Mouse (Mus musculus) hindbrain, embryonic 14.5 days (tissue): ENCODE results near the gene Ifit1. TPM values are rescaled to one million over a fixed set of nuclear protein-coding genes. Genes with fewer than 3 reads are reported as not detected.
"Not testable (repeated sequence)": the region's sequence is repeated elsewhere in the genome, so short reads cannot be mapped to it uniquely, and the experiment has no call there.

ENCODE experiments used
- ATAC-seq: fragments of 200-750 bp; cut with Nextera tagmentation; 2 replicates; pipeline ENCODE4 v1.8.0; 2017; ENCODE audit warnings: moderate number of reproducible peaks, mild to moderate bottlenecking, moderate TSS enrichment, moderate library complexity; ENCODE audit not compliant: low FRiP score
- DNase-seq: peaks from one replicate; pipeline ENCODE4 v3.0.0-alpha.2; 2015; ENCODE audit warnings: low spot score
- H3K27ac ChIP-seq: fragments of 300-500 bp; sonication (generic); 2 replicates; pipeline ENCODE4 v1.5.1; 2014; ENCODE audit warnings: mild to moderate bottlenecking, moderate library complexity
- H3K27me3 ChIP-seq: fragments of 300-500 bp; sonication (generic); 2 replicates; pipeline ENCODE4 v1.6.1; 2014; ENCODE audit warnings: mild to moderate bottlenecking, low read length, mixed read lengths; ENCODE audit not compliant: control insufficient read depth, insufficient read depth
- H3K36me3 ChIP-seq: fragments of 300-500 bp; sonication (generic); replicated peaks from 2 replicates; pipeline ENCODE4 v1.6.1; 2014; ENCODE audit not compliant: control insufficient read depth, insufficient read depth
- H3K4me1 ChIP-seq: fragments of 300-500 bp; sonication (generic); replicated peaks from 2 replicates; pipeline ENCODE4 v1.6.1; 2014; ENCODE audit warnings: antibody characterized with exemption, low read length, mixed read lengths; ENCODE audit not compliant: control insufficient read depth, insufficient read depth
- H3K4me2 ChIP-seq: fragments of 300-500 bp; sonication (generic); replicated peaks from 2 replicates; pipeline ENCODE4 v1.6.1; 2014; ENCODE audit warnings: mild to moderate bottlenecking, moderate library complexity
- H3K4me3 ChIP-seq: fragments of 300-500 bp; sonication (generic); replicated peaks from 2 replicates; pipeline ENCODE4 v1.5.1; 2014; ENCODE audit warnings: mild to moderate bottlenecking, low read length
- H3K9ac ChIP-seq: fragments of 300-500 bp; sonication (generic); 2 replicates; pipeline ENCODE4 v1.6.1; 2014
- H3K9me3 ChIP-seq: fragments of 300-500 bp; sonication (generic); 2 replicates; pipeline ENCODE4 v1.6.1; 2016; ENCODE audit warnings: low read length; ENCODE audit not compliant: control insufficient read depth
- WGBS: fragments of 180-500 bp; shearing (Covaris S2); extraction: QIAGEN DNeasy Blood & Tissue Kit; methylation state at CpG from one replicate; pipeline ENCODE4 v1.1.7; 2014; 5-methylcytosine and 5-hydroxymethylcytosine counted together
- polyA plus RNA-seq: library from polyadenylated mRNA; unstranded; fragments of >200 nt; fragmentation: Nextera tagmentation; extraction: Ambion mirVana; gene quantifications from 2 replicates; pipeline ENCODE4 v1.2.1, GENCODE M21; 2014

Ifit1 gene
- polyA plus RNA-seq, result 0.13 and 0.54 TPM in 2 replicates

- Histone ChIP-seq H3K4me2 (no peak within 1 kb of the TSS), H3K9ac (no peak within 1 kb of the TSS), H3K9me3 (no peaks in the 10 kb centered on the region), H3K4me1 (no peaks in the 10 kb centered on the region), H3K27me3 (no peaks in the 10 kb centered on the region), H3K27ac (no peak within 1 kb of the TSS), H3K4me3 (no peak within 1 kb of the TSS), H3K36me3 (no peaks in the 10 kb centered on the region)
- ATAC-seq, result no peak
- 73% methylated on average over 4 of the region's 4 CpGs for WGBS
- DNase-seq, result no peak
These were observed at the start of gene Ifit1, which contains the start of gene Ifit1bl2 for GRCm38 (mm10) chr19:34640623-34641022. Gene Ifit1 (plus strand): TSS chr19:34640871. Gene Ifit1bl2 (minus strand): TSS chr19:34640743.

GRCm38 (mm10) chr19:34593456-34593855 lies 47.2 kb upstream of the Ifit1 start:
- H3K9ac ChIP-seq, result no peak overlapping the region
- H3K4me3 ChIP-seq, result no peak overlapping the region
- no peaks in the 10 kb centered on the region for H3K36me3 ChIP-seq
- H3K27ac ChIP-seq, result no peak overlapping the region
- 94% methylated on average over 2 of the region's 2 CpGs for WGBS
- no peaks in the 10 kb centered on the region for H3K4me1 ChIP-seq
- no peaks in the 10 kb centered on the region for H3K27me3 ChIP-seq
- no peak for DNase-seq
- H3K9me3 ChIP-seq, result no peaks in the 10 kb centered on the region
- no peak overlapping the region for H3K4me2 ChIP-seq
- ATAC-seq, result no peak

- WGBS, result 79% methylated on average over 3 of the region's 3 CpGs
- not testable (repeated sequence) for H3K4me3 ChIP-seq, H3K9me3 ChIP-seq, H3K4me1 ChIP-seq, H3K27me3 ChIP-seq, DNase-seq, H3K27ac ChIP-seq, H3K36me3 ChIP-seq, H3K9ac ChIP-seq, ATAC-seq, H3K4me2 ChIP-seq
These were observed 46.1 kb upstream of the Ifit1 start for GRCm38 (mm10) chr19:34594523-34594922.

DNA sequence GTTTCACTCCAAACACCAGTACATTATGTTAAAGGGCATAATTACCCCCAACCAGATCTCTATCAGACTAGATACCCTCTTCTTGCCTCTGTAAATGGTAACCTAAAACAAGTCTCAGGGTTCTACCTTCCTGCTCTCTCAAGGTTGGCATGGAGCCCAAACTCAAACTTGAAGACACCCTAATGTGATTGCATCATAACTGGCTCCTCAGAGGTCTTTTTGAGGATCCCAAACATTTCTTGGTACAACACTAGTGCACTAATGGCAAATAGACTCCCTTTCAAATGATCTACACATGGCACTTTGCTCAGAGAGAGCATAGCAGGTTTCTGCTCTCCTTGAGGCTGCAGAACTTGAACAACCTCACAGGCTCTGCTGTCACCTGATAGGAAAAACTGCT lies 43.9 kb upstream of the Ifit1 start:
- Histone ChIP-seq H3K27ac (no peak overlapping the region), H3K36me3 (no peaks in the 10 kb centered on the region), H3K9me3 (no peaks in the 10 kb centered on the region), H3K4me1 (no peaks in the 10 kb centered on the region), H3K4me3 (no peak overlapping the region), H3K27me3 (no peaks in the 10 kb centered on the region), H3K9ac (no peak overlapping the region), H3K4me2 (no peak overlapping the region)
- no peak for ATAC-seq
- no peak for DNase-seq

- DNase-seq (peak; percentile 61), ATAC-seq (no peak)
- no peak overlapping the region for H3K27ac ChIP-seq
- H3K9ac ChIP-seq, result no peak overlapping the region
- no peak overlapping the region for H3K4me2 ChIP-seq
- no peaks in the 10 kb centered on the region for H3K4me1 ChIP-seq
- WGBS, result 85% methylated on average over 2 of the region's 2 CpGs
- no peaks in the 10 kb centered on the region for H3K9me3 ChIP-seq
- no peaks in the 10 kb centered on the region for H3K27me3 ChIP-seq
- no peak overlapping the region for H3K4me3 ChIP-seq
- no peaks in the 10 kb centered on the region for H3K36me3 ChIP-seq
These were observed 42.3 kb upstream of the Ifit1 start for GRCm38 (mm10) chr19:34598341-34598740.

- not testable (repeated sequence) for H3K27me3 ChIP-seq
These were observed 41.4 kb upstream of the Ifit1 start for GRCm38 (mm10) chr19:34599250-34599649.

GRCm38 (mm10) chr19:34601888-34602287 lies 38.8 kb upstream of the Ifit1 start, which contains the start of gene Ifit1bl1:
Gene Ifit1bl1 (minus strand): TSS chr19:34601956.
- not testable (repeated sequence) for H3K27ac ChIP-seq, DNase-seq, H3K9me3 ChIP-seq, H3K36me3 ChIP-seq, H3K4me1 ChIP-seq, H3K4me2 ChIP-seq, H3K4me3 ChIP-seq, ATAC-seq, H3K27me3 ChIP-seq, H3K9ac ChIP-seq
- WGBS, result 43% methylated on average over 1 of the region's 1 CpGs

More at GRCm38 (mm10) chr19:34599250-34599649, 41.4 kb upstream of the Ifit1 start:
- H3K36me3 ChIP-seq, H3K27ac ChIP-seq, H3K4me3 ChIP-seq, DNase-seq, ATAC-seq, H3K4me2 ChIP-seq, H3K9ac ChIP-seq, H3K4me1 ChIP-seq, H3K9me3 ChIP-seq: not testable (repeated sequence)

DNA sequence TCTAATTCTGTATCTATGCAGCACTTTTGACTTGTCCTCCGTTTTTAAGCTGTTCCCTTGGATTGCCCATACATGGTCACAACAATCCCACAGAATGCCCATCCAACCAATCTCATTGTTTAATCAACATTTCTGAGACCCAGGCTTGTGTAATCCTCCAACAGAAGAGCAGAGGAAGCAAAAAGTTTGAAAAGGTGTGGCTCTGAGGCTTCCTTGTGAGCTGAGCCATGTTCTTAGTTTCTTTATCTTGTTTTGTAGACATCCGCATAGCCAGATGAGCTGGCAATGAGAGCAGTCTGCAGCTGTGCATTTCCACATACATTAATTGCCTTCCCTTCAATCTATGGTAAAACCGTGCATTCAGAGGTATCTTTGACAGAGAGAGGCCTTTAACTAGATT lies 35.2 kb upstream of the Ifit1 start:
- H3K9me3 ChIP-seq, result no peaks in the 10 kb centered on the region
- H3K4me3 ChIP-seq, result no peak overlapping the region
- H3K9ac ChIP-seq, result no peak overlapping the region
- ATAC-seq (no peak), DNase-seq (no peak)
- WGBS, result 91% methylated on average over 3 of the region's 3 CpGs
- H3K27ac ChIP-seq, result no peak overlapping the region
- no peaks in the 10 kb centered on the region for H3K36me3 ChIP-seq
- no peak overlapping the region for H3K4me2 ChIP-seq
- no peaks in the 10 kb centered on the region for H3K4me1 ChIP-seq
- H3K27me3 ChIP-seq, result no peaks in the 10 kb centered on the region

GRCm38 (mm10) chr19:34607237-34608051 lies 33.2 kb upstream of the Ifit1 start, which contains the start of gene Ifit3b:
Gene Ifit3b (plus strand): TSS chr19:34607970.
- DNase-seq, result peak; percentile 50
- not testable (repeated sequence) for H3K4me3 ChIP-seq, H3K27ac ChIP-seq, H3K9me3 ChIP-seq, H3K9ac ChIP-seq, H3K36me3 ChIP-seq, H3K27me3 ChIP-seq, H3K4me1 ChIP-seq, H3K4me2 ChIP-seq
- 64% methylated on average over 4 of the region's 4 CpGs for WGBS
- peak; percentile 49; the same call in 1 of the 2 replicates for ATAC-seq
